8 mouse cellular contexts compared by ENCODE assay signal in genomic region chr4:43561436-43561996, GRCm38 (mm10). TPM values are rescaled to one million over a fixed set of nuclear protein-coding genes. Genes with fewer than 3 reads are reported as not detected.
DNase-seq lines count a peak whose midpoint lies in the region; ATAC-seq and TF ChIP-seq lines count a peak whose summit lies in the region.

No protein-coding gene starts in this region.

- H3K27me3 ChIP-seq in heart, adult 2 months (ENCODE audit: control insufficient read depth, insufficient read depth, low read length): no peaks in the 10 kb centered on the region
- H3K27me3 ChIP-seq in C2C12 (ENCODE audit: control insufficient read depth, insufficient read depth, insufficient read length): no peaks in the 10 kb centered on the region
- no peaks in the 10 kb centered on the region for H3K27me3 ChIP-seq in liver, adult 2 months (ENCODE audit: control insufficient read depth, insufficient read depth, low read length)
- no peaks in the 10 kb centered on the region for H3K27me3 ChIP-seq in stomach, embryonic 16.5 days (ENCODE audit: control insufficient read depth, insufficient read depth, low read length)

- peak overlapping the region; percentile 61 for H3K4me3 ChIP-seq in heart, adult 2 months
- H3K4me3 ChIP-seq in C2C12 (ENCODE audit: insufficient read depth, poor library complexity, severe bottlenecking): peak overlapping the region; percentile 86
- H3K4me3 ChIP-seq in liver, adult 2 months (ENCODE audit: insufficient read depth, low read depth, low read length): peak overlapping the region; percentile 87
- H3K4me3 ChIP-seq in stomach, embryonic 16.5 days (replicated peaks; ENCODE audit: low read length): peak overlapping the region; percentile 93

- H3K4me1 ChIP-seq in heart, adult 2 months (ENCODE audit: control insufficient read depth, insufficient read depth, low read length): peaks cover 30% of the 10 kb centered on the region
- H3K4me1 ChIP-seq in liver, adult 2 months (ENCODE audit: control insufficient read depth, insufficient read depth, low read length): peaks cover 24% of the 10 kb centered on the region
- peaks cover 50% of the 10 kb centered on the region for H3K4me1 ChIP-seq in stomach, embryonic 16.5 days (ENCODE audit: control insufficient read depth, insufficient read depth, low read length)

- WGBS in heart, adult 2 months: under 1% methylated on average over 16 of the region's 16 CpGs
- under 1% methylated on average over 16 of the region's 16 CpGs for WGBS in liver, adult 2 months
- WGBS in stomach, embryonic 16.5 days: under 1% methylated on average over 16 of the region's 16 CpGs

- H3K36me3 ChIP-seq in heart, adult 2 months (ENCODE audit: control insufficient read depth, insufficient read depth, low read length): peaks cover 14% of the 10 kb centered on the region
- peaks cover 27% of the 10 kb centered on the region for H3K36me3 ChIP-seq in C2C12 (ENCODE audit: control insufficient read depth, insufficient read depth)
- H3K36me3 ChIP-seq in liver, adult 2 months (ENCODE audit: control insufficient read depth, insufficient read depth, low read length): peaks cover 20% of the 10 kb centered on the region; the same call in 1 of the 2 replicates
- H3K36me3 ChIP-seq in stomach, embryonic 16.5 days (ENCODE audit: control insufficient read depth, insufficient read depth, low read length): peaks cover 19% of the 10 kb centered on the region; the same call in 1 of the 2 replicates

- peaks cover 50% of the 10 kb centered on the region for H3K79me3 ChIP-seq in C2C12 (ENCODE audit: low read depth)

- intact Hi-C loops in heart, adult 2 months (cut with DNase I): loop anchor here (5.0 kb wide), 2 partner anchors 69 to 96 kb away; partner anchors contain the start of genes Ccdc107 and Hint2

- peak overlapping the region; percentile 86 for H3ac ChIP-seq in C2C12 (ENCODE audit: control insufficient read depth, insufficient read length, low read depth)

- H3K9ac ChIP-seq in heart, adult 2 months (ENCODE audit: low read depth, low read length): peak overlapping the region; percentile 97
- peak overlapping the region; percentile 95 for H3K9ac ChIP-seq in liver, adult 2 months (ENCODE audit: low read depth, low read length)
- peak overlapping the region; percentile 98 for H3K9ac ChIP-seq in stomach, embryonic 16.5 days (ENCODE audit: low read length)

- peak overlapping the region; percentile 96 for H3K4me2 ChIP-seq in stomach, embryonic 16.5 days (ENCODE audit: low read depth, low read length)

- TF ChIP-seq EP300 in heart, adult 2 months (IDR thresholded peaks at IDR 0.05; ENCODE audit: insufficient read depth, low read depth, low read length): no peak

- no peak for TF ChIP-seq CTCF in heart, adult 2 months (IDR thresholded peaks at IDR 0.05)
- no peak for TF ChIP-seq CTCF in C2C12 (IDR thresholded peaks at IDR 0.05; ENCODE audit: control insufficient read depth, insufficient read depth, insufficient read length)
- no peak for TF ChIP-seq CTCF in liver, adult 2 months (IDR thresholded peaks at IDR 0.05; ENCODE audit: low read depth, low read length)

- no peaks in the 10 kb centered on the region for H3K9me3 ChIP-seq in stomach, embryonic 16.5 days (replicated peaks; ENCODE audit: control insufficient read depth, low read length)

- DNase-seq in heart, adult 2 months: no peak
- no peak for DNase-seq in heart, adult 9 months (ENCODE audit: low spot score in 2 of 2)
- peak; percentile 73 for DNase-seq in liver, adult 2 months (ENCODE audit: extremely low read depth, low read depth, low spot score)
- DNase-seq in left cerebral cortex, adult 18-20 months (ENCODE audit: low spot score in 2 of 2): no peak
- no peak for DNase-seq in adrenal gland, postnatal 14 days

- H3K27ac ChIP-seq in heart, adult 2 months: peak overlapping the region; percentile 98
- H3K27ac ChIP-seq in liver, adult 2 months (replicated peaks; ENCODE audit: insufficient read depth, low read depth, low read length): peak overlapping the region; percentile 88
- peak overlapping the region; percentile 100 for H3K27ac ChIP-seq in stomach, embryonic 16.5 days (ENCODE audit: low read length)

- TF ChIP-seq POLR2A in heart, adult 2 months (IDR thresholded peaks at IDR 0.05; ENCODE audit: insufficient read depth, low read depth, low read length): no peak
- 0 out of 2 replicates have a peak, but pooled peaks have one; percentile 9 for TF ChIP-seq POLR2A in liver, adult 2 months (IDR thresholded peaks at IDR 0.05; ENCODE audit: extremely low read depth, insufficient read depth, low read length)

- peak; percentile 61 for ATAC-seq in erythroid progenitor cell, adult 5-6 weeks (replicated peaks; ENCODE audit: low FRiP score, poor library complexity, severe bottlenecking)
- 0 out of 2 replicates have a peak, but pooled peaks have one; percentile 8 for ATAC-seq in stomach, embryonic 16.5 days (ENCODE audit: insufficient read depth, low FRiP score)

- peaks cover 7% of the 10 kb centered on the region for H3K79me2 ChIP-seq in heart, adult 2 months (replicated peaks; ENCODE audit: control insufficient read depth, insufficient read depth, low read length)
- H3K79me2 ChIP-seq in C2C12 (ENCODE audit: control insufficient read depth, insufficient read depth): peaks cover 69% of the 10 kb centered on the region
- peaks cover 21% of the 10 kb centered on the region for H3K79me2 ChIP-seq in liver, adult 2 months (ENCODE audit: control insufficient read depth, insufficient read depth, low read length)

TF ChIP-seq in C2C12, 6 proteins besides CTCF, POLR2A, EP300 and RAD21:
- no peak for TF ChIP-seq MYOG (IDR thresholded peaks at IDR 0.05; ENCODE audit: control insufficient read depth, extremely low read depth, insufficient read length)
- TF ChIP-seq FOSL1 (IDR thresholded peaks at IDR 0.05; ENCODE audit: insufficient read depth, low read length, poor library complexity, severe bottlenecking): no peak

RNA-seq across cellular contexts. Expression of gene Creb3, which starts 0.6 kb away (rescaled TPM):
- 10 to 100 TPM; 44.0 to 46.5 TPM for total RNA-seq in heart, adult 2 months (2021)
- 29.8 and 36.8 TPM in 2 replicates for polyA plus RNA-seq in heart, adult 2 months (2012; rRNA removed)
- polyA plus RNA-seq in C2C12 (2012; fragmentation: generic; extraction: Trizol): 52.4 TPM
- total RNA-seq in erythroid progenitor cell, adult 5-6 weeks (2015; ENCODE audit: low replicate concordance): 8.0 and 12.3 TPM in 2 replicates
- total RNA-seq in erythroid progenitor cell, adult 5-6 weeks (2017; ENCODE audit: low replicate concordance): 9.6 and 45.0 TPM in 2 replicates
- 37.8 and 41.1 TPM in 2 replicates for total RNA-seq in liver, adult 2 months (2014; rRNA removed)
- polyA plus RNA-seq in liver, adult 2 months (2012; rRNA removed): 47.9 and 62.0 TPM in 2 replicates
- 71.4 and 84.7 TPM in 2 replicates for polyA plus RNA-seq in stomach, embryonic 16.5 days (2015; fragmentation: Nextera tagmentation; extraction: Ambion mirVana)
- 10 to 100 TPM; 78.1 to 80.9 TPM for total RNA-seq in left cerebral cortex, adult 18-20 months (2021)
- total RNA-seq in adrenal gland, postnatal 14 days (2021): 108 and 117 TPM in 2 replicates

RNA-seq across cellular contexts. Expression of gene Tln1, which starts 1.0 kb away (rescaled TPM):
- total RNA-seq in heart, adult 2 months (2021): 100 to 1,000 TPM; 105 to 109 TPM
- polyA plus RNA-seq in heart, adult 2 months (2012; rRNA removed): 53.1 and 67.0 TPM in 2 replicates
- polyA plus RNA-seq in C2C12 (2012; fragmentation: generic; extraction: Trizol): 158 TPM
- 111 and 144 TPM in 2 replicates for total RNA-seq in erythroid progenitor cell, adult 5-6 weeks (2015; ENCODE audit: low replicate concordance)
- total RNA-seq in erythroid progenitor cell, adult 5-6 weeks (2017; ENCODE audit: low replicate concordance): 643 and 746 TPM in 2 replicates
- 39.9 and 42.8 TPM in 2 replicates for total RNA-seq in liver, adult 2 months (2014; rRNA removed)
- 29.9 and 38.6 TPM in 2 replicates for polyA plus RNA-seq in liver, adult 2 months (2012; rRNA removed)
- 62.6 and 64.8 TPM in 2 replicates for polyA plus RNA-seq in stomach, embryonic 16.5 days (2015; fragmentation: Nextera tagmentation; extraction: Ambion mirVana)
- total RNA-seq in left cerebral cortex, adult 18-20 months (2021): 10 to 100 TPM; 51.7 to 51.8 TPM
- total RNA-seq in adrenal gland, postnatal 14 days (2021): 201 and 213 TPM in 2 replicates

RNA-seq across cellular contexts. Expression of gene Rgp1, which starts 17.0 kb away (rescaled TPM):
- total RNA-seq in heart, adult 2 months (2021): 10 to 100 TPM; 29.4 to 31.7 TPM
- polyA plus RNA-seq in heart, adult 2 months (2012; rRNA removed): 38.1 and 47.5 TPM in 2 replicates
- 22.6 TPM for polyA plus RNA-seq in C2C12 (2012; fragmentation: generic; extraction: Trizol)
- total RNA-seq in erythroid progenitor cell, adult 5-6 weeks (2015; ENCODE audit: low replicate concordance): 29.2 and 31.0 TPM in 2 replicates
- 10.1 and 32.7 TPM in 2 replicates for total RNA-seq in erythroid progenitor cell, adult 5-6 weeks (2017; ENCODE audit: low replicate concordance)
- 15.9 and 18.7 TPM in 2 replicates for total RNA-seq in liver, adult 2 months (2014; rRNA removed)
- 33.2 and 44.5 TPM in 2 replicates for polyA plus RNA-seq in liver, adult 2 months (2012; rRNA removed)
- 25.9 and 37.2 TPM in 2 replicates for polyA plus RNA-seq in stomach, embryonic 16.5 days (2015; fragmentation: Nextera tagmentation; extraction: Ambion mirVana)
- total RNA-seq in left cerebral cortex, adult 18-20 months (2021): 10 to 100 TPM; 44.8 to 50.1 TPM
- total RNA-seq in adrenal gland, postnatal 14 days (2021): 43.3 and 52.6 TPM in 2 replicates

RNA-seq across cellular contexts. Expression of gene Gba2, which starts 17.2 kb away (rescaled TPM):
- total RNA-seq in heart, adult 2 months (2021): 10 to 100 TPM; 11.5 to 13.2 TPM
- 18.2 and 27.4 TPM in 2 replicates for polyA plus RNA-seq in heart, adult 2 months (2012; rRNA removed)
- 6.0 TPM for polyA plus RNA-seq in C2C12 (2012; fragmentation: generic; extraction: Trizol)
- total RNA-seq in erythroid progenitor cell, adult 5-6 weeks (2015; ENCODE audit: low replicate concordance): 22.3 and 28.1 TPM in 2 replicates
- total RNA-seq in erythroid progenitor cell, adult 5-6 weeks (2017; ENCODE audit: low replicate concordance): 23.5 and 32.1 TPM in 2 replicates
- total RNA-seq in liver, adult 2 months (2014; rRNA removed): 5.1 and 5.3 TPM in 2 replicates
- 8.9 and 10.9 TPM in 2 replicates for polyA plus RNA-seq in liver, adult 2 months (2012; rRNA removed)
- polyA plus RNA-seq in stomach, embryonic 16.5 days (2015; fragmentation: Nextera tagmentation; extraction: Ambion mirVana): 14.2 and 15.6 TPM in 2 replicates
- 10 to 100 TPM; 62.1 to 64.2 TPM for total RNA-seq in left cerebral cortex, adult 18-20 months (2021)
- 11.7 and 15.0 TPM in 2 replicates for total RNA-seq in adrenal gland, postnatal 14 days (2021)

RNA-seq across cellular contexts. Expression of gene Msmp, which starts 22.8 kb away (rescaled TPM):
- under 1 TPM; 0.52 to 0.57 TPM for total RNA-seq in heart, adult 2 months (2021)
- 0.62 and 0.67 TPM in 2 replicates for polyA plus RNA-seq in heart, adult 2 months (2012; rRNA removed)
- not detected for polyA plus RNA-seq in C2C12 (2012; fragmentation: generic; extraction: Trizol)
- not detected in 2 replicates for total RNA-seq in erythroid progenitor cell, adult 5-6 weeks (2015; ENCODE audit: low replicate concordance)
- not detected in 2 replicates for total RNA-seq in erythroid progenitor cell, adult 5-6 weeks (2017; ENCODE audit: low replicate concordance)
- not detected in 2 replicates for total RNA-seq in liver, adult 2 months (2014; rRNA removed)
- not detected in 2 replicates for polyA plus RNA-seq in liver, adult 2 months (2012; rRNA removed)
- polyA plus RNA-seq in stomach, embryonic 16.5 days (2015; fragmentation: Nextera tagmentation; extraction: Ambion mirVana): 0.48 and 0.95 TPM in 2 replicates
- total RNA-seq in left cerebral cortex, adult 18-20 months (2021): not detected
- 2.1 and 2.3 TPM in 2 replicates for total RNA-seq in adrenal gland, postnatal 14 days (2021)
